12 mouse cellular contexts compared by ENCODE assay signal in the genomic region with DNA sequence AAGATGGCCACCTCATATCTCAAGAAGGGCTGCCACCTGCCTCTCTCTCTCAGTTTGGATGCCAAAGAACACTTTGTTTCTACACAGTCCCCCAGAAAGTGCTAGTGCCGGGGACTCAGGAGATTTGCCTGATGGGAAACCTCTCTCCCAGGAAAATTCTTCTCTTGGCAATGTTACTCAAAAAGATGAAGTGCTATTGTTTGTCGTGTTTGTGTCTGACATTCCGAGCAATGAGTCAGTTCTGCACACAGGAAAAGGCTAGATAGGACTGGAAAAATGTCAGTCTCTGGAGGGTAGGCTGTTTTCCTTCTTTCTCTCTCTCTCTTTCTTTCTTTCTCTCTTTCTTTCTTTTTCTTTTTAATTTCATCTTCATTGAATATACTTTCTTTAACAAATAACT.
"Had no signal": no experiment of that assay in that cellular context is flagged by ENCODE, and none has a peak within 500 bp of the region (broad histone marks: within the 10 kb centered on the region; RNA-seq: fewer than 3 reads in every experiment).

No protein-coding gene starts in this region.

- DNase-seq: kidney, adult 2 months; kidney, postnatal 14 days; layer of hippocampus, postnatal 36 days; lung, embryonic 14.5 days; right cerebral cortex, postnatal 14 days; thymus, postnatal 14 days had no signal

- H3K4me3 ChIP-seq: kidney, embryonic 15.5 days; limb, embryonic 15.5 days; liver, embryonic 12.5 days; midbrain, embryonic 13.5 days; neural tube, embryonic 12.5 days; stomach, embryonic 15.5 days had no signal

- H3K9me3 ChIP-seq: kidney, embryonic 15.5 days; limb, embryonic 15.5 days; liver, embryonic 12.5 days; midbrain, embryonic 13.5 days; neural tube, embryonic 12.5 days; stomach, embryonic 15.5 days had no signal

- H3K4me2 ChIP-seq: kidney, embryonic 15.5 days; limb, embryonic 15.5 days; liver, embryonic 12.5 days; lung, embryonic 14.5 days; midbrain, embryonic 13.5 days; neural tube, embryonic 12.5 days; stomach, embryonic 15.5 days had no signal

- H3K4me1 ChIP-seq: limb, embryonic 15.5 days; liver, embryonic 12.5 days; midbrain, embryonic 13.5 days; neural tube, embryonic 12.5 days; stomach, embryonic 15.5 days had no signal

- H3K27ac ChIP-seq: kidney, embryonic 15.5 days; limb, embryonic 15.5 days; liver, embryonic 12.5 days; midbrain, embryonic 13.5 days; neural tube, embryonic 12.5 days; stomach, embryonic 15.5 days had no signal

- ATAC-seq: liver, embryonic 12.5 days; midbrain, embryonic 13.5 days had no signal

- H3K9ac ChIP-seq: kidney, embryonic 15.5 days; limb, embryonic 15.5 days; liver, embryonic 12.5 days; lung, embryonic 14.5 days; midbrain, embryonic 13.5 days; neural tube, embryonic 12.5 days; stomach, embryonic 15.5 days had no signal

- H3K27me3 ChIP-seq: kidney, embryonic 15.5 days; limb, embryonic 15.5 days; liver, embryonic 12.5 days; midbrain, embryonic 13.5 days; neural tube, embryonic 12.5 days; stomach, embryonic 15.5 days had no signal

- H3K36me3 ChIP-seq: kidney, embryonic 15.5 days; limb, embryonic 15.5 days; liver, embryonic 12.5 days; stomach, embryonic 15.5 days had no signal
